Mouse (Mus musculus) limb, embryonic 11.5 days (tissue): ENCODE data around the gene Kirrel. TPM values are rescaled to one million over a fixed set of nuclear protein-coding genes. Genes with fewer than 3 reads are reported as not detected.

Experiments used
- ATAC-seq: fragments of 200-750 bp; cut with Nextera tagmentation; 2 replicates; pipeline ENCODE4 v1.8.0; 2017; ENCODE audit warnings: low read depth; ENCODE audit not compliant: insufficient number of reproducible peaks, low FRiP score, low TSS enrichment
- DNase-seq: peaks from one replicate; pipeline ENCODE4 v3.0.0-alpha.2; 2015; ENCODE audit warnings: low spot score
- H3K27ac ChIP-seq: fragments of 300-500 bp; sonication (generic); replicated peaks from 2 replicates; pipeline ENCODE4 v1.5.1; 2014; ENCODE audit warnings: low read depth, mild to moderate bottlenecking, low read length
- H3K27me3 ChIP-seq: fragments of 300-500 bp; sonication (generic); 2 replicates; pipeline ENCODE4 v1.6.1; 2014; ENCODE audit warnings: mild to moderate bottlenecking, low read length, mixed read lengths; ENCODE audit not compliant: control insufficient read depth, insufficient read depth
- H3K36me3 ChIP-seq: fragments of 300-500 bp; sonication (generic); 2 replicates; pipeline ENCODE4 v1.6.1; 2014; ENCODE audit warnings: mild to moderate bottlenecking, low read length, moderate library complexity, mixed read lengths; ENCODE audit not compliant: control insufficient read depth, insufficient read depth
- H3K4me1 ChIP-seq: fragments of 300-500 bp; sonication (generic); 2 replicates; pipeline ENCODE4 v1.6.1; 2014; ENCODE audit warnings: low read length, mixed read lengths; ENCODE audit not compliant: control insufficient read depth, insufficient read depth
- H3K4me2 ChIP-seq: fragments of 300-500 bp; sonication (generic); 2 replicates; pipeline ENCODE4 v1.6.1; 2014; ENCODE audit warnings: low read depth, mild to moderate bottlenecking, moderate library complexity; ENCODE audit not compliant: severe bottlenecking
- H3K4me3 ChIP-seq: fragments of 300-500 bp; sonication (generic); 2 replicates; pipeline ENCODE4 v1.5.1; 2014; ENCODE audit warnings: low read depth, low read length
- H3K9ac ChIP-seq: fragments of 300-500 bp; sonication (generic); 2 replicates; pipeline ENCODE4 v1.6.1; 2014; ENCODE audit warnings: mild to moderate bottlenecking, low read length
- H3K9me3 ChIP-seq: fragments of 300-500 bp; sonication (generic); 2 replicates; pipeline ENCODE4 v1.6.1; 2016; ENCODE audit warnings: low read length; ENCODE audit not compliant: control insufficient read depth
- WGBS: fragments of 180-500 bp; shearing (Covaris S2); extraction: QIAGEN DNeasy Blood & Tissue Kit; methylation state at CpG from one replicate; pipeline ENCODE4 v1.1.7; 2014; 5-methylcytosine and 5-hydroxymethylcytosine counted together
- polyA plus RNA-seq: library from polyadenylated mRNA; unstranded; fragments of >200 nt; fragmentation: Nextera tagmentation; extraction: Ambion mirVana; gene quantifications from 2 replicates; pipeline ENCODE4 v1.2.1, GENCODE M21; 2014

Kirrel gene
- polyA plus RNA-seq, 1 experiment from 2014 or later = 12.8 TPM

DNA sequence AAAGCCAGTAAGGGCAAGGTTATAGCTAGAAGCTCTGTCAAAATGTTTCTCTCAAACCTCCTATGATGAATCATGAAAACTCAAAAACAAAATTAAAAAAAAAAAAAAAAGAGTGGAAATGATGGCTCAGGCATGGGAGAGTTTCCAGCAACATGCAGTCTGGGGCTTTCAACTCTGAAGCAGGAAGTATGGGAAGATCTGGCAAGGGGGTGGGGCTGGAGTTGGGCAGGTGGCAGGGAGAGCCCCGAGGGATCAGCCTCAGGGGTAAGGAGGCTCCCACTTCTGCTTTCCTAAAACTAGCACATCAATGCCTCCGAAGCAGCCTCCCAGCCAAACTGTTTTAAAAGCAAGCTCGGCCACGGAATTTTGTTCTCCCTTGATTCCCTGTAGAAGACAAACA is 11.4 kb downstream of the Kirrel start:
- DNase-seq = peak; percentile 20
- ATAC-seq = no peak
- peaks cover 52% of the 10 kb centered on the region for H3K4me1 ChIP-seq
- H3K36me3 ChIP-seq = no peaks in the 10 kb centered on the region
- H3K4me2 ChIP-seq = no peak overlapping the region
- no peak overlapping the region for H3K27ac ChIP-seq
- WGBS = 66% methylated on average over 4 of the region's 4 CpGs
- no peaks in the 10 kb centered on the region for H3K9me3 ChIP-seq
- H3K4me3 ChIP-seq = no peak overlapping the region
- H3K27me3 ChIP-seq = no peaks in the 10 kb centered on the region
- no peak overlapping the region for H3K9ac ChIP-seq

DNA sequence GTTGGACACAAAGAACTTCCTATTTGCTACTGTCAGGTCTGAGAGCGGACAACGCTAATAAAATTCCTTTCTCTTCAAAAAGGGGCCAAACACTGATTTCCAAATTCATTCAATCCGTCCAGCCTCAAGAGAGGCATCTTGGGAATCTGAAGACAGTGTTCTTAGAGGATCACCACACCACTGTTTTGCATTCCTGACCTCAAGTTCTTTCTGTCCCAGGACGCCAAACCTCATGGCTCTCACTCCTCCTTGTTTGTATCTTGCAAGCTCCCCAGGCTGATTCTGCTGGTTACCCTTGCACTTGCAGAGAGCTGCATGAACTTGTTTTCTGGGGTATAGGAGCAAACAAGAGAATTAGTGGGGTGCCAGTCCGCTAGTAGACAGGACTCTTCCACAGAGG is 12.2 kb downstream of the Kirrel start:
- Histone ChIP-seq H3K27ac (no peak overlapping the region; the same call in 1 of the 2 replicates), H3K36me3 (no peaks in the 10 kb centered on the region), H3K4me1 (peaks cover 59% of the 10 kb centered on the region), H3K9me3 (no peaks in the 10 kb centered on the region), H3K4me3 (no peak overlapping the region), H3K27me3 (no peaks in the 10 kb centered on the region), H3K9ac (no peak overlapping the region), H3K4me2 (no peak overlapping the region)
- ATAC-seq (no peak), DNase-seq (peak; percentile 14)
- WGBS = 89% methylated on average over 5 of the region's 5 CpGs

DNA sequence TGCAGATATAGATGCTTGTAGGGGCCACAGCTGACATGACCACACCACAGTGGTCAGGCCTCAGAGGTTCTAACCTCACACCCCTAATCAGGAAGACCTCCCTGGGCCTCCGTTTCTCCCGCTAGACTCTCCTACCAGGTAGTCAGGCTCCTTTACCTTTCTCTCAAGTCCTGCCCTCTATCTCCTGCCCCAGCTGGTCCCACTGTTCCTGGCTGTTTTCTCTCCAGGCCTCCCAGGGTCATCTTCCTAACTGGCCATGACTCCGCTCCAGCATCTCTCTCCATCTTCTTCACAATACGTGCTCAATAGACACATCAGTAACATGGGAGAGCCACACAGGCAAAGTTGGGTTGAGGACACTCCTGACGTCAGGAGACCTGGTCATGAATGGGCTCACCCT is 12.9 kb downstream of the Kirrel start:
- ATAC-seq (no peak), DNase-seq (peak; percentile 18)
- no peak overlapping the region for H3K4me3 ChIP-seq
- no peak overlapping the region for H3K4me2 ChIP-seq
- no peaks in the 10 kb centered on the region for H3K27me3 ChIP-seq
- WGBS = 82% methylated on average over 5 of the region's 5 CpGs
- H3K4me1 ChIP-seq = peaks cover 67% of the 10 kb centered on the region
- H3K9ac ChIP-seq = no peak overlapping the region; the same call in 1 of the 2 replicates
- no peak overlapping the region for H3K27ac ChIP-seq
- no peaks in the 10 kb centered on the region for H3K9me3 ChIP-seq
- no peaks in the 10 kb centered on the region for H3K36me3 ChIP-seq

DNA sequence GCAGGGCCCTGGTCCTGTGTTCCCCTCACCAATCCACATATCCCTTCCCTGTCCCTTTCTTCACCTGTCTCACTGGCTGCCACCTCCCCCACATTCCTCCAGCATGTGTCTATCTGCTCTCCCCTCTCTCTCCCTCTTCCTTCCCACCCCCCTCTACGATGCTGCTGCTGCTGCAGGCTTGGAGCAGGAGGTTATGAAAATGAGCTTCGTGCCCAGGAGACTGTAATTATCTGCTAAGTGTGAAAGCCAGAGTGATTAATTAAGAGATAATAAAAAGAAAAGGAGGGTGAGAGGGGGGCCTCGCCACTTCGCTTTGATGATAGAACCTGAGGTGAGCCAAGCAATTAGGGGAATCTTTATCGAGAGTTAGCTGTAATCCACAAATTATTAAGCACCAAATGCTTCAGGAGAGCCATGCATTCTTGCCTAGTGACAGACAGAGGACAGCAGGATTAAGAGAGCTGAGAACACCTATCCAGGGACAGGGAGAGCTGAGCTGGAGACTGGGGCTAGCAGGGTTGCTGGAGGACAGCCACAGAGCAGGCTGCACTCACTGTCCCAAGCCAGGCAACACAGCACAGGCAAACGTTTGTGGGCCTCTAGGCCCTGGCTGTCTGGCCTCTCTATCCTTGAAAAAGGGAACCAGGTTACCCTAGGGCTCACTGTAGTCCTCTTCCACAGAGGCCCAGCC is 13.6 kb downstream of the Kirrel start:
- Histone ChIP-seq H3K36me3 (no peaks in the 10 kb centered on the region), H3K27me3 (no peaks in the 10 kb centered on the region), H3K27ac (no peak overlapping the region), H3K4me1 (peaks cover 66% of the 10 kb centered on the region), H3K9ac (no peak overlapping the region; the same call in 1 of the 2 replicates), H3K4me2 (no peak overlapping the region), H3K4me3 (no peak overlapping the region), H3K9me3 (no peaks in the 10 kb centered on the region)
- DNase-seq (peak; percentile 18), ATAC-seq (no peak)
- 22% methylated on average over 6 of the region's 6 CpGs for WGBS

DNA sequence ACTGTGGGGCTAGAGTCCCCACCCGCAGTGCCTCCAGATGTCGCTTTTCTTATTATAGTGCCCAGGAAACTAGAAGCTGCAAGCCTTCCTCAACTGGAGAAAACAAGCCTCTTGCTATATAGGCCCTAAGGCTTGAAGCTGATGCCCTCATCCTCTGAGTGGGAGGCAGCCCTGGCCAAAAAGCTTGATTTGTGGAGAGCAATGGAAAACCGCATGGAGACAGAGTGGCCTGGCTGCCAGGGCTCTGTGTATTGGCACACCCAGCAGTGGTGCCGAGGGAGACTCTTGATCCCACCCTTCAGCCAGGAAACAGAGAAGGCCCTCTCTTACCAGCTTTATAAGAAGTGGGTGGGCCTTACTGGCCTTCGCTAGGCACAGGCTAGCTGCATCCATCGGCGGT is 15.4 kb downstream of the Kirrel start:
- Histone ChIP-seq H3K4me3 (no peak overlapping the region), H3K4me2 (no peak overlapping the region), H3K9me3 (no peaks in the 10 kb centered on the region), H3K27me3 (no peaks in the 10 kb centered on the region), H3K4me1 (peaks cover 63% of the 10 kb centered on the region), H3K27ac (peak overlapping the region; percentile 91), H3K9ac (no peak overlapping the region), H3K36me3 (no peaks in the 10 kb centered on the region)
- DNase-seq (no peak), ATAC-seq (no peak)
- WGBS = 53% methylated on average over 7 of the region's 7 CpGs

DNA sequence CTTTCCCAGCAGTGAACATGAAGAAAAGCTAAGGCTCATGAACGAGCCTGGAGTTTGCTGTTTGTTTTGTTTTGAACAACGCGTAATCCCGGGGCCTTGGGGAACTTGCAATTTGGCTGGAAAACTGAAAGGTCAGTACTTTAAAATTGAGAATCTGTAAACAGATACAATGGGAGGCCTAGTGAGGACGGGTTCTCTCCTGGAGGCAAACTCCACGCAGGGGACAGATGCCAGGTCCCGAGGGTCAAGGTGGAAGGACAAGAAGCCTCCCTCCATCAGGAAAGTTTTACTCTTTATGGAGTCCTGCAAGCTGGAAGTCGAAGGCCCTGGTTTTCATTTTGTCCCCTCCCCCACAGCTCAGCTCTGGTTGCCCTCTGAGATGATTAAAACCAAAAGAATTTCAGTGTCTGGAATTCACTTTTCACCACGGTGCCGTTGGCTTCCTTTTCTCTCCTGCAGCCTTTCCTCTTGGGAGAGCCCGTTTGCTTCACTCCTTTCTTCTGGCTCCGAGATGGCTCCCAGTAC is 16.7 kb downstream of the Kirrel start:
- Histone ChIP-seq H3K9ac (peak overlapping the region; percentile 27; the same call in 1 of the 2 replicates), H3K27ac (peak overlapping the region; percentile 91), H3K4me1 (peaks cover 59% of the 10 kb centered on the region), H3K36me3 (no peaks in the 10 kb centered on the region), H3K27me3 (no peaks in the 10 kb centered on the region), H3K4me2 (peak overlapping the region; percentile 31), H3K4me3 (no peak overlapping the region), H3K9me3 (no peaks in the 10 kb centered on the region)
- 5% methylated on average over 12 of the region's 12 CpGs for WGBS
- DNase-seq = peak; percentile 80
- no peak for ATAC-seq

DNA sequence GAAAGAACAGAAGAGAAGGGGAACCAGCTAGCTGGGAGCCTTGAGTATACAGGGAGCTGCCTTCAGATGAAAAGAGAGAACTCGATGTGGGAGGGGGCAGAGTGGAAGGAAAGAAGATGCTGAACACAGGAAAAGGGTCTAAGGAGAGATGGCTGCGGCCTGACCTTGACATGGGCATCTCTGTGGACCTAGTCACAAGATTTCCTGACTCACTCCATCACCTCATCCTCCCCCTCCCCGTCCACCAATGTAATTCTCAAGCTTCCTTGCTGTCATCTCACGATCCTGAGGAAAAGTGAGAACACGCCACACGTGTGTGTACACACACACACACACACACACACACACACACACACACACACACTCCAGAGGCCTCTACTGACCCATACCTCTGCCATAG is 17.2 kb downstream of the Kirrel start:
- H3K27ac ChIP-seq = peak overlapping the region; percentile 91
- H3K4me1 ChIP-seq = peaks cover 56% of the 10 kb centered on the region
- no peak overlapping the region for H3K9ac ChIP-seq
- 51% methylated on average over 6 of the region's 6 CpGs for WGBS
- no peak overlapping the region; the same call in 1 of the 2 replicates for H3K4me2 ChIP-seq
- no peaks in the 10 kb centered on the region for H3K27me3 ChIP-seq
- H3K36me3 ChIP-seq = no peaks in the 10 kb centered on the region
- H3K4me3 ChIP-seq = no peak overlapping the region
- ATAC-seq = no peak
- no peak for DNase-seq
- H3K9me3 ChIP-seq = no peaks in the 10 kb centered on the region

DNA sequence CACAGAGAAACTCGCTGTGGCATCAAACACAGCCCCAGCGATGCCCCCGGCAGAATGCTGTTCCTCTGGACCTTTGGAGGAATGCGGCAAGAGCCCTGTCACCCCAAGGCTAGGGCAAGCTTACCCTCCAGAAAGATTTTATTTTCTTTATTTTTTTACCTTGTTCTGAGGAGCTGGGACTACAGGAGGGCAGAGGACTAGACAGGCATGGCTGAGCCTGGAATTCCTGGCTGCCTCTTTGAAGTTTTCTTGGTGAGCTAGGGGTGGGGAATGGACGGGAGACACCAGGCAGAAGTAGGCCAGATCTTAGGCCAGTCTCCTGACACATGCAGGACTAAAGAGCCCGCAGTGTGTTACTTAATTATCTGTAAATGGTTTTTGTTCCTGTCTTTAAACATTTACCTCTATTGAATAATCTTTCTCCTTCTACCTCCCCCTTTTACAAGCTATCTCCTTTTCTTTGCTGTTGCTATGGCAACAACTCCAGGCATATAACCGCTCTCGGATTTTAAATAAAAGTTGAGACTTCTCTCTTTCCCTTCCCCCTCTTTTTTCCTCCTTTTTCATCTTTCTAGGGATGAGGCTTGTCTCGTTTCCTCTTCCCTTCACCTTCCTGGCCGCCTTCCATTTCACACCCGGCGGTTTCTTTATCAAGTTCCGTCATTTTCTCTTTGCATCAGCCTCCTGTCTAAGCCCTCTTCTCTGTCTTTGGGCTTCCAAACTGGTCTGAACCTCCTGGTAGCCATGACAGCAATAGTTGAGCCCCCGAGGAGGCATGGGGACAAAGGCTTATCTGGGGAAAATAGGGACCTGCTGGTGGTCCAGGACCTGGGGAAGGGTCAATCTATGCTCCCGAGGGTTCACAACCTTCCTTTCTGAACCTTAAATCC is 19.9 kb downstream of the Kirrel start:
- H3K27me3 ChIP-seq = no peaks in the 10 kb centered on the region
- H3K4me2 ChIP-seq = no peak overlapping the region
- H3K9ac ChIP-seq = 0 out of 2 replicates have a peak overlapping the region, but pooled peaks have one; percentile 4
- 0 out of 2 replicates have a peak overlapping the region, but pooled peaks have one; percentile 56 for H3K27ac ChIP-seq
- H3K4me1 ChIP-seq = peaks cover 74% of the 10 kb centered on the region
- H3K36me3 ChIP-seq = no peaks in the 10 kb centered on the region
- H3K4me3 ChIP-seq = no peak overlapping the region
- DNase-seq (no peak), ATAC-seq (no peak)
- 60% methylated on average over 15 of the region's 15 CpGs for WGBS
- H3K9me3 ChIP-seq = no peaks in the 10 kb centered on the region
